Mouse (Mus musculus): ENCODE results near the gene Gm5591.
"Not testable (repeated sequence)": the region's sequence is repeated elsewhere in the genome, so short reads cannot be mapped to it uniquely, and the experiment has no call there.

Gm5591 gene

GRCm38 (mm10) chr7:38528093-38528492 lies at the start of gene Gm5591:
Gm5591 (minus strand) TSS chr7:38528193.
- DNase-seq = not testable (repeated sequence)

GRCm38 (mm10) chr7:38488468-38488867 lies 39.5 kb downstream of the Gm5591 start:
- not testable (repeated sequence) for DNase-seq
